Mouse (Mus musculus) heart, embryonic 10.5 days (tissue): ENCODE results near the gene Phf13. TPM values are rescaled to one million over a fixed set of nuclear protein-coding genes. Genes with fewer than 3 reads are reported as not detected.

Source experiments
- DNase-seq: peaks from one replicate; pipeline ENCODE4 v3.0.0-alpha.2; 2017; ENCODE audit warnings: low spot score
- H3K27ac ChIP-seq: fragments of 300-500 bp; sonication (generic); 2 replicates; pipeline ENCODE4 v1.5.1; 2016; ENCODE audit warnings: mild to moderate bottlenecking
- H3K27me3 ChIP-seq: fragments of 300-500 bp; sonication (generic); 2 replicates; pipeline ENCODE4 v1.6.1; 2016; ENCODE audit warnings: mild to moderate bottlenecking; ENCODE audit not compliant: poor library complexity, insufficient read depth, severe bottlenecking
- H3K36me3 ChIP-seq: fragments of 300-500 bp; sonication (generic); 2 replicates; pipeline ENCODE4 v1.6.1; 2016; ENCODE audit warnings: mild to moderate bottlenecking, moderate library complexity
- H3K4me1 ChIP-seq: fragments of 300-500 bp; sonication (generic); 2 replicates; pipeline ENCODE4 v1.6.1; 2016; ENCODE audit warnings: mild to moderate bottlenecking
- H3K4me3 ChIP-seq: fragments of 300-500 bp; sonication (generic); 2 replicates; pipeline ENCODE4 v1.5.1; 2016; ENCODE audit warnings: mild to moderate bottlenecking, moderate library complexity
- H3K9me3 ChIP-seq: fragments of 300-500 bp; sonication (generic); 2 replicates; pipeline ENCODE4 v1.6.1; 2016; ENCODE audit warnings: mild to moderate bottlenecking, moderate library complexity
- WGBS: fragments of 180-500 bp; shearing (Covaris S2); methylation state at CpG from one replicate; pipeline ENCODE4 v1.1.7; 2016; 5-methylcytosine and 5-hydroxymethylcytosine counted together
- polyA plus RNA-seq: library from polyadenylated mRNA; unstranded; fragments of >200 nt; fragmentation: Nextera tagmentation; extraction: Ambion mirVana; gene quantifications from 2 replicates; pipeline ENCODE4 v1.2.1, GENCODE M21; 2016

Gene Phf13
- polyA plus RNA-seq, 1 experiment from 2014 or later = 26.2 TPM

DNA sequence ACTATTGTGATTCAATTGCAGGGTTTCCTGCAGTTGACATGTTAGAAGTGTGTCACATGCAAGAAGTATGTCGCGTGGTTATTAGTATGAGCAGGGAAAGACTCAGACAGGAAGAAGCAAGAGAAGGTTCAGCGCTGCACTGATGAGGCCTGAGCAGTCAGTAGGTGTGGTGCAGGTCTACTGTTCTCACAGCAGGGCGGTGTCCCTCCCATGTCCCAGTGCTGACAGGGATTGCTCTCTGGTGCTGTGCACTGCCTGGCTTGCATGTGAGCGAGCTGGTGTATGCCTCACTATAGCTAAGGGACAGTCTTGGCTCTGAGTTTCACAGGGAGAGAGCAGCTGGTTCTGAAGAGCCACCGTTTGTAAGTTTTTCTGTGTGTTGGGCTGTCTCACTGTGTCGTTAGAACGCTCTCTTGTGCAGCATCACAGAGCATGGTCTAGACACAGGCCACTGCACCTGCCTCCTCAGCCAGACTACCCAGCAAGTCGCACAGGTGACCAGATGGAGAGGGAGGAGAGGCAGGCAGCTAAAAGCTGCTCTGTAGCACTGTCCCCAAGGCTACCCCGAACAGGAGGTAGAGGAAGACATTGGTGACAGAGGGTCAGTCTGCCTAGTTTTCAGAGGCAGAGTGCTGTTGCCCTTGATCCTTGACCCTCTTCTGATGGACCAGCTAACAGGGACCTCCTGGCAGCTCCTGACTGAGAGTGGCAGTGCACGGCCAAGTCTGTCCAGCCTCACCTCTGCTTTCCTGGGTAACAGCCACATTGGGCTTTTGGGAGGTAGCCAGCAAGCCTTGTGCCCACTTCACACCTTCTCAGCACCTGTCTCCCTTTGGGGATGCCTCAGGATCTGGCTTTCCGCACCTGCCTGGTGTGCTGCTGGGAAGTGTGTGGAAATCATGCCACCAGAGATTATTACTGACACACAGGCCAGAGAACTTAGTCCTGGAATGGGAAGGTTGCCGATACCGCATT is 47.3 kb downstream of the Phf13 start:
- H3K27me3 ChIP-seq = no peaks in the 10 kb centered on the region
- H3K4me1 ChIP-seq = peaks cover 38% of the 10 kb centered on the region
- no peak overlapping the region for H3K4me3 ChIP-seq
- WGBS = 86% methylated on average over 14 of the region's 14 CpGs
- DNase-seq = no peak
- no peaks in the 10 kb centered on the region for H3K9me3 ChIP-seq
- 0 out of 2 replicates have a peak overlapping the region, but pooled peaks have one; percentile 16 for H3K27ac ChIP-seq
- H3K36me3 ChIP-seq = peaks cover 51% of the 10 kb centered on the region

DNA sequence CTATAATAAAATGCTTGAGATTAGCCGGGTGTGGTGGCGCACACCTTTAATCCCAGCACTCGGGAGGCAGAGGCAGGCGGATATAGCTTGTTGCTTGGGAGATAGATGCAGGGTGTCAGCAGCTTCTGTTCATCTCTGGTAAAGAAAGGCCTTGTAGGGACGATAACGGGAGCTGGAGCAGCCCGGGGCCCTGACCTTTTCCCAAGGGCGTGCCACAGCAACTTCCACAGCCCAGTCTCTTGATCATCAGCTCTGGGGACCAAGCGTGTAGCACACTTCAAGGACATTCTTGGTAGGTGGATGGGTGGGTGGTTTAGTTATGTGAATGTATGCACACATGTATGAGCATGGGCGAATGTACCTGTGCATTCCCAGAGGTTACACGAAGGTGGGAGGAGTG is 49.8 kb downstream of the Phf13 start:
- Histone ChIP-seq H3K36me3 (peaks cover 30% of the 10 kb centered on the region), H3K4me1 (peaks cover 42% of the 10 kb centered on the region), H3K27me3 (no peaks in the 10 kb centered on the region), H3K4me3 (no peak overlapping the region), H3K27ac (no peak overlapping the region), H3K9me3 (no peaks in the 10 kb centered on the region)
- 73% methylated on average over 11 of the region's 11 CpGs for WGBS
- DNase-seq = no peak

Other genes starting within 250 kb of the Phf13 start
- gene Camta1, start 134.4 kb downstream of the Phf13 start, polyA plus RNA-seq = 115 and 123 TPM in 2 replicates
- 80.5 and 85.8 TPM in 2 replicates for gene Dnajc11, start 62.6 kb downstream of the Phf13 start, polyA plus RNA-seq
- 29.3 and 30.1 TPM in 2 replicates for gene Thap3, start 7.3 kb downstream of the Phf13 start, polyA plus RNA-seq
- 28.4 and 42.2 TPM in 2 replicates for gene Klhl21, start 12.5 kb upstream of the Phf13 start, polyA plus RNA-seq
- 16.6 and 21.0 TPM in 2 replicates for gene Zbtb48, start 31.4 kb upstream of the Phf13 start, polyA plus RNA-seq
- 0.11 and 0.19 TPM in 2 replicates for gene Tas1r1, start 42.3 kb upstream of the Phf13 start, polyA plus RNA-seq
- gene Nol9, start 43.1 kb upstream of the Phf13 start, polyA plus RNA-seq = 26.5 and 36.9 TPM in 2 replicates
- 10.1 and 10.2 TPM in 2 replicates for gene Plekhg5, start 76.2 kb upstream of the Phf13 start, polyA plus RNA-seq
- gene Tnfrsf25, start 119.7 kb upstream of the Phf13 start, polyA plus RNA-seq = 0.90 and 1.3 TPM in 2 replicates
- 1.4 and 4.0 TPM in 2 replicates for gene Espn, start 156.1 kb upstream of the Phf13 start, polyA plus RNA-seq
- not detected in 2 replicates for gene Hes2, start 162.6 kb upstream of the Phf13 start, polyA plus RNA-seq
- gene Acot7, start 181.9 kb upstream of the Phf13 start, polyA plus RNA-seq = 43.7 and 48.9 TPM in 2 replicates